Mouse (Mus musculus) CH12.LX (cell line): ENCODE results near the gene Arid4b. TPM values are rescaled to one million over a fixed set of nuclear protein-coding genes. Genes with fewer than 3 reads are reported as not detected.

ENCODE experiments used
- DNase-seq: peaks from one replicate; pipeline ENCODE4 v3.0.0-alpha.2; 2013; ENCODE audit errors: extremely low read depth
- H3K27ac ChIP-seq: 2 replicates; pipeline ENCODE4 v1.5.1; 2012; ENCODE audit warnings: low read depth, mild to moderate bottlenecking, control low read depth, moderate library complexity; ENCODE audit not compliant: insufficient read depth
- H3K27me3 ChIP-seq: replicated peaks from 2 replicates; pipeline ENCODE3; 2012; ENCODE audit warnings: inconsistent platforms
- H3K36me3 ChIP-seq, 2 experiments: replicated peaks in 1 of 2; 2 replicates each; pipeline versions ENCODE3 to v1.6.1; 2012; ENCODE audit warnings: inconsistent platforms in 1 of 2, low read length in 1 of 2, mild to moderate bottlenecking in 1 of 2, mixed read lengths in 1 of 2, moderate library complexity in 1 of 2; ENCODE audit not compliant: control insufficient read depth in 1 of 2, insufficient read depth in 1 of 2
- H3K4me1 ChIP-seq, 2 experiments: 2 replicates each; pipeline ENCODE4 v1.6.1; 2012; ENCODE audit warnings: inconsistent platforms in 1 of 2, moderate library complexity in 1 of 2; ENCODE audit not compliant: insufficient read depth in 2 of 2, control insufficient read depth in 1 of 2
- H3K4me2 ChIP-seq: 2 replicates; pipeline ENCODE4 v1.6.1; 2012; ENCODE audit warnings: low read depth, mild to moderate bottlenecking, control low read depth; ENCODE audit not compliant: poor library complexity, insufficient read depth, severe bottlenecking
- H3K4me3 ChIP-seq, 3 experiments: fragments of 150-350 bp in 1 of 3; sonication (generic) in 1 of 3; replicated peaks in 1 of 3; 2 replicates each; pipeline versions ENCODE3 to v1.5.1; 2011 to 2012; ENCODE audit warnings: low read depth in 2 of 3, low read length in 2 of 3, mild to moderate bottlenecking in 2 of 3, moderate library complexity in 2 of 3, control low read depth in 1 of 3, improper control_type of control experiment in 1 of 3, inconsistent platforms in 1 of 3, mixed read lengths in 1 of 3; ENCODE audit not compliant: poor library complexity in 1 of 3
- H3K79me2 ChIP-seq: replicated peaks from 2 replicates; pipeline ENCODE4 v1.6.1; 2012; ENCODE audit warnings: mild to moderate bottlenecking, moderate library complexity; ENCODE audit not compliant: control insufficient read depth, poor library complexity, insufficient read depth, severe bottlenecking; ENCODE audit errors: extremely low read depth
- H3K9ac ChIP-seq: 2 replicates; pipeline ENCODE4 v1.6.1; 2012; ENCODE audit warnings: low read depth, mild to moderate bottlenecking, control low read depth, moderate library complexity; ENCODE audit not compliant: insufficient read depth
- H3K9me3 ChIP-seq: replicated peaks from 2 replicates; pipeline ENCODE3; 2012; ENCODE audit warnings: low read length, inconsistent platforms, mixed read lengths
- BHLHE40 ChIP-seq: IDR thresholded peaks from 2 replicates; pipeline ENCODE4 v1.6.1; 2011; ENCODE audit warnings: mild to moderate bottlenecking, low read depth, low read length, improper control_type of control experiment
- CHD1 ChIP-seq: IDR thresholded peaks from 2 replicates; pipeline ENCODE4 v1.6.1; 2012; ENCODE audit warnings: low read depth, low read length, improper control_type of control experiment, inconsistent platforms
- E2F4 ChIP-seq: IDR thresholded peaks from 2 replicates; pipeline ENCODE4 v1.6.1; 2011; ENCODE audit warnings: low read depth, low read length, improper control_type of control experiment; ENCODE audit not compliant: insufficient replicate concordance
- ETS1 ChIP-seq: conservative IDR thresholded peaks from 2 replicates; pipeline ENCODE4 v1.6.1; 2012; ENCODE audit warnings: low read depth, mild to moderate bottlenecking, inconsistent platforms, low read length, improper control_type of control experiment, moderate library complexity
- IRF4 ChIP-seq: IDR thresholded peaks from 2 replicates; pipeline ENCODE4 v1.6.1; 2014; ENCODE audit warnings: low read depth, mild to moderate bottlenecking, inconsistent platforms, low read length, improper control_type of control experiment
- JUN ChIP-seq: IDR thresholded peaks from 2 replicates; pipeline ENCODE4 v1.6.1; 2011; ENCODE audit warnings: low read depth, mild to moderate bottlenecking, low read length, improper control_type of control experiment, moderate library complexity; ENCODE audit not compliant: insufficient read depth
- JUND ChIP-seq: conservative IDR thresholded peaks from 2 replicates; pipeline ENCODE4 v1.6.1; 2011; ENCODE audit warnings: low read depth, low read length, improper control_type of control experiment
- NRF1 ChIP-seq: IDR thresholded peaks from 2 replicates; pipeline ENCODE4 v1.6.1; 2014; ENCODE audit warnings: low read depth, mild to moderate bottlenecking, inconsistent platforms, low read length, improper control_type of control experiment, moderate library complexity
- PAX5 ChIP-seq: IDR thresholded peaks from 2 replicates; pipeline ENCODE4 v1.6.1; 2012; ENCODE audit warnings: low read length, inconsistent platforms, mixed read lengths
- RCOR1 ChIP-seq: conservative IDR thresholded peaks from 2 replicates; pipeline ENCODE4 v1.6.1; 2012; ENCODE audit warnings: low read depth, mild to moderate bottlenecking, inconsistent platforms, low read length, improper control_type of control experiment
- SIN3A ChIP-seq: IDR thresholded peaks from 2 replicates; pipeline ENCODE4 v1.6.1; 2012; ENCODE audit warnings: low read length, improper control_type of control experiment, inconsistent platforms
- ZC3H11A ChIP-seq: IDR thresholded peaks from 2 replicates; pipeline ENCODE4 v1.6.1; 2012; ENCODE audit warnings: low read depth, mild to moderate bottlenecking, inconsistent platforms, low read length, improper control_type of control experiment
- ZMIZ1 ChIP-seq: IDR thresholded peaks from 2 replicates; pipeline ENCODE4 v1.6.1; 2012; ENCODE audit warnings: low read depth, mild to moderate bottlenecking, inconsistent platforms, low read length, improper control_type of control experiment
- ZNF384 ChIP-seq: IDR thresholded peaks from 2 replicates; pipeline ENCODE4 v1.6.1; 2012; ENCODE audit warnings: low read depth, low read length, improper control_type of control experiment, inconsistent platforms
- dilution Hi-C: fragments of 300-500 bp; cut with MboI; formaldehyde crosslinking; loops from 2 replicates; pipeline ENCODE4 v1.14.3; 2020; ENCODE audit warnings: low sequenced_read_pairs; ENCODE audit not compliant: extremely low pct_unique_long_range_greater_than_20kb, extremely low pct_ligation_motif_present
- in situ Hi-C: fragments of 300-500 bp; cut with MboI; formaldehyde crosslinking; loops from 3 replicates; pipeline ENCODE4 v1.14.3; 2019; ENCODE audit warnings: low sequenced_read_pairs, low pct_ligation_motif_present, low pct_unique_long_range_greater_than_20kb, mixed read lengths
- polyA plus RNA-seq: library from polyadenylated mRNA; unstranded; fragments of >175 nt; gene quantifications from 2 replicates; pipeline ENCODE4 v1.2.1, GENCODE M21; 2012; ENCODE audit warnings: low read depth; ENCODE audit not compliant: insufficient read length
- total RNA-seq, 2 experiments: library from RNA; depleted of rRNA; stranded (reverse); fragments of 300-350 nt in 1 of 2; fragments of >200 nt in 1 of 2; gene quantifications; 2 replicates each; pipeline ENCODE4 v1.2.3; 2012 to 2014

Arid4b gene
- total and polyA plus RNA-seq, 3 experiments, result 9.2 to 16.4 (median 9.7) TPM

- DNase-seq, result no peak
- Histone ChIP-seq H3K27ac (no peak overlapping the region), H3K4me2 (no peak overlapping the region), H3K27me3 (no peaks in the 10 kb centered on the region), H3K79me2 (peaks cover 5% of the 10 kb centered on the region; the same call in 1 of the 2 replicates), H3K36me3 (peaks cover 25 to 45% of the 10 kb centered on the region in 2 experiments), H3K9ac (no peak overlapping the region), H3K4me3 (no peak overlapping the region), H3K4me1 (no peaks in the 10 kb centered on the region), H3K9me3 (no peaks in the 10 kb centered on the region)
- dilution Hi-C loops, result no loop called here
- in situ Hi-C loops, result no loop called here
- TF ChIP-seq PAX5, result no peak
- no peak for TF ChIP-seq JUND
- no peak for TF ChIP-seq ZC3H11A
- TF ChIP-seq SIN3A, result no peak
- TF ChIP-seq CHD1, result no peak
- TF ChIP-seq RCOR1, result no peak
These were observed 37.5 kb upstream of the Arid4b start for GRCm38 (mm10) chr13:14025554-14025953.

DNA sequence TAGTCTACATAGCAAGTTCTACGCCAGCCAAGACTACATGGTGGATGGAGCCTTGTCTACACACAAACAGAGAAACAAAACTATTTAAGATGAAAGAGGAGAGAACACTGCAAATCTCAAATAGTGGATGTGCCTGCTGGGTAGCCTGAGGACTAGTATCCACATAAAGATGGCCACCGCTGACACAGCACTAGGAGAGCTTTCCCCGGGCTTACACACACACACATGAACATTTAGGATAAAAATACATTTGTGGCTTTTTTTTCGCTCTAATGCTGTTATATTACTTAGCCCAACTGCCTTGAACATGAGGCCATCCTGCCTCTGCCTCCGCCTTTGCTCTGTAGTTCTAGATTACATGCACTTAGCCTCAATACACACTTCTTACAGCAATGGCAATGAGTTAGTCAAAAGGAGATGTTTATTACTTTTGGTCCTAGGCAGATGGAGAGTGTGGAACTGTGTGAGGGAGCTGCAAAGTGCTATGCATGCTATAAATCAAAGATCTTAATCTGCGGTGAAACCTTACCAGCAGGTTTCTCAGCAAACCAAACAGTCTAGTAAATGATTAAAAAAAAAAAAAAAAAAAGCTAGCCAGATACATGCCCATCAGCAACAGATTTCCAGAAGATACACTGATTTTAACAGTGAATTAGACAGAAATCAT lies 36.7 kb upstream of the Arid4b start:
- H3K4me1 ChIP-seq, result no peaks in the 10 kb centered on the region
- H3K4me3 ChIP-seq, result no peak overlapping the region
- TF ChIP-seq ETS1 (no peak), BHLHE40 (no peak), ZMIZ1 (no peak), ZNF384 (no peak), IRF4 (no peak), NRF1 (no peak), E2F4 (no peak), JUN (no peak)
- H3K9ac ChIP-seq, result no peak overlapping the region
- H3K4me2 ChIP-seq, result no peak overlapping the region
- no peak overlapping the region for H3K27ac ChIP-seq
- no peak for DNase-seq
- H3K27me3 ChIP-seq, result no peaks in the 10 kb centered on the region
- dilution Hi-C loops, result no loop called here
- peaks cover 10% of the 10 kb centered on the region; the same call in 1 of the 2 replicates for H3K79me2 ChIP-seq
- no peaks in the 10 kb centered on the region for H3K9me3 ChIP-seq
- in situ Hi-C loops, result no loop called here
- peaks cover 25 to 48% of the 10 kb centered on the region in 2 experiments for H3K36me3 ChIP-seq
